Mouse (Mus musculus): ENCODE results near the gene Ttyh3. TPM values are rescaled to one million over a fixed set of nuclear protein-coding genes. Genes with fewer than 3 reads are reported as not detected.

The Ttyh3 gene
- total and polyA plus RNA-seq, 3 experiments: 9.8 to 100 (median 68.7) TPM

- DNase-seq (ENCODE audit: low spot score): no peak
- no peak overlapping the region for H3K4me3 ChIP-seq (ENCODE audit: low read depth, low read length)
- H3K9me3 ChIP-seq (replicated peaks): no peaks in the 10 kb centered on the region
- TF ChIP-seq CTCF (IDR thresholded peaks at IDR 0.05; ENCODE audit: low read depth, low read length) (no peak), GATA1 (IDR thresholded peaks at IDR 0.05; ENCODE audit: borderline replicate concordance, low read length) (no peak), TAL1 (conservative IDR thresholded peaks at IDR 0.05; ENCODE audit: low read depth, low read length) (no peak), POLR2AphosphoS5 (IDR thresholded peaks at IDR 0.05; ENCODE audit: insufficient replicate concordance, low read depth, low read length) (no peak), GATA2 (IDR thresholded peaks at IDR 0.05; ENCODE audit: borderline replicate concordance, low read depth, low read length) (no peak)
- no peaks in the 10 kb centered on the region for H3K4me1 ChIP-seq (ENCODE audit: insufficient read depth, low read depth, low read length)
- ATAC-seq (ENCODE audit: extremely low read depth, insufficient number of reproducible peaks, low FRiP score, poor library complexity, severe bottlenecking): no peak
- H3K36me3 ChIP-seq (replicated peaks): no peaks in the 10 kb centered on the region
- peaks cover 63% of the 10 kb centered on the region for H3K27me3 ChIP-seq (ENCODE audit: insufficient read depth, low read length)
Observed at GRCm38 (mm10) chr5:140582995-140583731, 65.7 kb downstream of the Ttyh3 start.

- ATAC-seq (ENCODE audit: extremely low read depth, insufficient number of reproducible peaks, low FRiP score, poor library complexity, severe bottlenecking): no peak
- H3K4me1 ChIP-seq (ENCODE audit: insufficient read depth, low read depth, low read length): no peaks in the 10 kb centered on the region
- H3K27me3 ChIP-seq (ENCODE audit: insufficient read depth, low read length): peaks cover 58% of the 10 kb centered on the region
- no peak for DNase-seq (ENCODE audit: low spot score)
- H3K36me3 ChIP-seq (replicated peaks): no peaks in the 10 kb centered on the region
- H3K4me3 ChIP-seq (ENCODE audit: low read depth, low read length): no peak overlapping the region
- TF ChIP-seq POLR2AphosphoS5 (IDR thresholded peaks at IDR 0.05; ENCODE audit: insufficient replicate concordance, low read depth, low read length) (no peak), GATA1 (IDR thresholded peaks at IDR 0.05; ENCODE audit: borderline replicate concordance, low read length) (no peak), GATA2 (IDR thresholded peaks at IDR 0.05; ENCODE audit: borderline replicate concordance, low read depth, low read length) (no peak), TAL1 (conservative IDR thresholded peaks at IDR 0.05; ENCODE audit: low read depth, low read length) (no peak), CTCF (IDR thresholded peaks at IDR 0.05; ENCODE audit: low read depth, low read length) (no peak)
- no peaks in the 10 kb centered on the region for H3K9me3 ChIP-seq (replicated peaks)
Observed at GRCm38 (mm10) chr5:140581569-140581968, 67.3 kb downstream of the Ttyh3 start.

DNA sequence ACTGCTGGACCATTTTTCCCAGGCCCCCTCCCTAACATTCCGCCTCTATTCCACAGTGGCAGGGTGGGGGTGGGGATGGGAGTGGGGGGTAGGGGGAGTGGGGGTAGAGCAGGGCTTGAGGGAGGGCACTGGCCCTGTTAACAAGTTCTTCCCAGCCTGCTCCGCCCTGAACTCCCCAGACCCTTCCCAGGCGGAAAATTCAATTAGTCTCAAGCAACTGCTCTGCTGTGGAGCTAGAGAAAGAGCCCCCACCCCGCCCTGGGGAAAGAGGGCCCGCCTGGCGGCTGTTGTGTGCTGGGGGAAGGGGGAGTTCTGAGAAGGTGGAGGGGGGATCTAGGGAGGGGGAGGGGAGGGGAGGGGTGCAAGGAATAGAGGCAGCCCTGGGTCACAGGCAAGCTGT, 69.1 kb downstream of the Ttyh3 start:
- no peak for ATAC-seq (ENCODE audit: extremely low read depth, insufficient number of reproducible peaks, low FRiP score, poor library complexity, severe bottlenecking)
- TF ChIP-seq GATA1 (IDR thresholded peaks at IDR 0.05; ENCODE audit: borderline replicate concordance, low read length): no peak
- TF ChIP-seq TAL1 (conservative IDR thresholded peaks at IDR 0.05; ENCODE audit: low read depth, low read length): no peak
- TF ChIP-seq GATA2 (IDR thresholded peaks at IDR 0.05; ENCODE audit: borderline replicate concordance, low read depth, low read length): no peak
- TF ChIP-seq POLR2AphosphoS5 (IDR thresholded peaks at IDR 0.05; ENCODE audit: insufficient replicate concordance, low read depth, low read length): no peak
- TF ChIP-seq CTCF (IDR thresholded peaks at IDR 0.05; ENCODE audit: low read depth, low read length): no peak
- DNase-seq (ENCODE audit: low spot score): no peak
- H3K36me3 ChIP-seq (replicated peaks): no peaks in the 10 kb centered on the region
- no peaks in the 10 kb centered on the region for H3K9me3 ChIP-seq (replicated peaks)
- H3K4me1 ChIP-seq (ENCODE audit: insufficient read depth, low read depth, low read length): no peaks in the 10 kb centered on the region
- no peak overlapping the region for H3K4me3 ChIP-seq (ENCODE audit: low read depth, low read length)
- H3K27me3 ChIP-seq (ENCODE audit: insufficient read depth, low read length): peaks cover 62% of the 10 kb centered on the region

DNA sequence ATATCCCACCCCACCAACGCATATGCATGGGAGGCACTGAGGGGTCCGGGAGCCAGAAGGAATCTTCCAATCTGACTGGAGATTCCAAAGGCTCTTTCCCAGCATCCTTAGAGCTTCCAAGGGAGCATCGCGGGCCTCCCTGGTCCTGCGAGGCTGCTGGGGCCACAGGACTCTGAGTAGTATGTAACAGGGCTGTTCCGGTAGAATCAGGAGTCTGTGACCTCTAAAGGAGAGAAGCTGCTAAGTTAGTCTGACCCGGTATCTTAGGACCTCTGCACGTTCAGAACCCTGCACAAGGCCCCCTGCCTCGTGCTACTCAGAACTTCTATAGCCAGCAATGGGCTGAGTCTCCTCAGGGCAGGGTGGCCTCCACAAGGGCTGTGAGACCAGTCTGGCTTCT, 69.6 kb downstream of the Ttyh3 start:
- TF ChIP-seq GATA1 (IDR thresholded peaks at IDR 0.05; ENCODE audit: borderline replicate concordance, low read length) (no peak), GATA2 (IDR thresholded peaks at IDR 0.05; ENCODE audit: borderline replicate concordance, low read depth, low read length) (no peak), TAL1 (conservative IDR thresholded peaks at IDR 0.05; ENCODE audit: low read depth, low read length) (no peak), CTCF (IDR thresholded peaks at IDR 0.05; ENCODE audit: low read depth, low read length) (no peak), POLR2AphosphoS5 (IDR thresholded peaks at IDR 0.05; ENCODE audit: insufficient replicate concordance, low read depth, low read length) (no peak)
- H3K36me3 ChIP-seq (replicated peaks): no peaks in the 10 kb centered on the region
- no peak for ATAC-seq (ENCODE audit: extremely low read depth, insufficient number of reproducible peaks, low FRiP score, poor library complexity, severe bottlenecking)

GRCm38 (mm10) chr5:140575381-140575866, 73.4 kb downstream of the Ttyh3 start:
- Histone ChIP-seq H3K27me3 (ENCODE audit: insufficient read depth, low read length) (peaks cover 51% of the 10 kb centered on the region), H3K36me3 (replicated peaks) (no peaks in the 10 kb centered on the region), H3K9me3 (replicated peaks) (no peaks in the 10 kb centered on the region), H3K4me3 (ENCODE audit: low read depth, low read length) (no peak overlapping the region), H3K4me1 (ENCODE audit: insufficient read depth, low read depth, low read length) (no peaks in the 10 kb centered on the region)
- no peak for ATAC-seq (ENCODE audit: extremely low read depth, insufficient number of reproducible peaks, low FRiP score, poor library complexity, severe bottlenecking)
- TF ChIP-seq GATA2 (IDR thresholded peaks at IDR 0.05; ENCODE audit: borderline replicate concordance, low read depth, low read length) (no peak), POLR2AphosphoS5 (IDR thresholded peaks at IDR 0.05; ENCODE audit: insufficient replicate concordance, low read depth, low read length) (no peak), GATA1 (IDR thresholded peaks at IDR 0.05; ENCODE audit: borderline replicate concordance, low read length) (no peak), TAL1 (conservative IDR thresholded peaks at IDR 0.05; ENCODE audit: low read depth, low read length) (no peak), CTCF (IDR thresholded peaks at IDR 0.05; ENCODE audit: low read depth, low read length) (no peak)
- DNase-seq (ENCODE audit: low spot score): no peak

More for the DNA sequence above, 69.6 kb downstream of the Ttyh3 start:
- Histone ChIP-seq H3K9me3 (replicated peaks) (no peaks in the 10 kb centered on the region), H3K4me3 (ENCODE audit: low read depth, low read length) (no peak overlapping the region), H3K4me1 (ENCODE audit: insufficient read depth, low read depth, low read length) (no peaks in the 10 kb centered on the region), H3K27me3 (ENCODE audit: insufficient read depth, low read length) (peaks cover 58% of the 10 kb centered on the region)
- DNase-seq (ENCODE audit: low spot score): no peak

- ATAC-seq (ENCODE audit: extremely low read depth, insufficient number of reproducible peaks, low FRiP score, poor library complexity, severe bottlenecking): no peak
- Histone ChIP-seq H3K4me3 (ENCODE audit: low read depth, low read length) (no peak overlapping the region), H3K27me3 (ENCODE audit: insufficient read depth, low read length) (peaks cover 30% of the 10 kb centered on the region), H3K4me1 (ENCODE audit: insufficient read depth, low read depth, low read length) (no peaks in the 10 kb centered on the region), H3K36me3 (replicated peaks) (no peaks in the 10 kb centered on the region), H3K9me3 (replicated peaks) (no peaks in the 10 kb centered on the region)
- TF ChIP-seq POLR2AphosphoS5 (IDR thresholded peaks at IDR 0.05; ENCODE audit: insufficient replicate concordance, low read depth, low read length) (no peak), GATA2 (IDR thresholded peaks at IDR 0.05; ENCODE audit: borderline replicate concordance, low read depth, low read length) (no peak), TAL1 (conservative IDR thresholded peaks at IDR 0.05; ENCODE audit: low read depth, low read length) (no peak), GATA1 (IDR thresholded peaks at IDR 0.05; ENCODE audit: borderline replicate concordance, low read length) (no peak), CTCF (IDR thresholded peaks at IDR 0.05; ENCODE audit: low read depth, low read length) (no peak)
- no peak for DNase-seq (ENCODE audit: low spot score)
Observed at GRCm38 (mm10) chr5:140572611-140573010, 76.2 kb downstream of the Ttyh3 start.
